Mouse (Mus musculus) urinary bladder, postnatal 36 days (tissue): ENCODE results near the gene Ticrr.

Experiments used
- DNase-seq, 2 experiments: peaks; one replicate each; pipeline ENCODE4 v3.0.0; 2022; ENCODE audit warnings: low spot score in 2 of 2, mixed read lengths in 1 of 2

Gene Ticrr

DNA sequence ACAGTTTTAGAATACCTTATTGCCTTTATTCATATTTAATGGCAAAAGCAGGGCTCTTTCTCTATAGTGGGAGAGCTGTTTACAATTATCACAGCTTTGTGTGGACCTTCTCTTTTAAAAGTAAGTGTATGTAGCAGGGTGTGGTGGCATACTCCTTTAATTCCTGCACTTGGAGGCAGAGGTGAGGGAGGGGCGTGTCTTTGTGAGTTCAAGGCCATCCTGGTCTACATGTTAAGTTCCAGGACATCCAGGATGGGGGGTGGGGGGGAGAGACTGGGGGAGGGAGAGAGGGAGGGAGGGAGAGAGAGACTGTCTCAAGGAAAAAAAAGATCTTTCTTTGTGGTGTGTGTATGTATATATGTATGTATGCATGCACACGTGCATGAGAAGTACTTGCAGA lies 20.2 kb downstream of the Ticrr start:
- no peak for DNase-seq

DNA sequence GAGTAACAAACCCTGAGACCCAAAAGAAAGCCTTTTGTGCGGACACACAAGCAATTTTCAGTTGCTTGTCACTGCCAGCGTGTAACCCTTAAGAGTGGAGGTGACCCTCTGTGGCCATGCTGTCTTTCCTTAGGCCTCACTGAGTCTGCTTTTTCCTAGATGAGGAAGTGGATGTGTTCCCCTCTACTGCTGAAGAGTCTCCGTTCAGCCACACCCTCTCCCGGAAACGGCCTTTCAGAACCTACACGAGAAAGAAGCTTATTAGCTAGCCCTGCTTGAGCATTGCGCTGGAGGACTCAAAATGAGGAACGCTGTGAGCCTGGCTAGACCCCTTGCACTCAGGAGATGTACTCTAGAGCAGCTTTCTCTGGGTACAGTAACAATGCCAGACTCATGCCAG lies 36.5 kb downstream of the Ticrr start:
- DNase-seq = no peak

DNA sequence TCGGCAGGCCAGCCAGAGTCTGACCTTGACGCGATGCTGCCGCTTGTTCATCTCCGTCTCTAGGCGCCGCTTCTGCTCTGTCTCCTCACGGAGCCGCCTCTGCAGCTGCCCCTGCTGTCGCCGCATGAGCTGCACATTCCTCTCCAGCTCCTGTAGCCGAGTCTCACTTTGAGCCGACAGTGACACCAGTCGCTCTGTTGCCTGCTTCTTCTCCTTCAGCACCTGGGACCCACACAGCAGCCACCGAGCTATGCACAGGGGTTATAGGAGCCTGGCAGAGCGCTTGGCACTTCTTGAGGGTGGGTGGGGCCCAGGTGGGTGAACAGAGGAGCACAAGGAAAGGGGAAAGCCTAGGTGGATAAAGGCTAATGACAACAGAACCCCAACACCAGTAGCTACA lies 42.8 kb downstream of the Ticrr start:
- DNase-seq = no peak

DNA sequence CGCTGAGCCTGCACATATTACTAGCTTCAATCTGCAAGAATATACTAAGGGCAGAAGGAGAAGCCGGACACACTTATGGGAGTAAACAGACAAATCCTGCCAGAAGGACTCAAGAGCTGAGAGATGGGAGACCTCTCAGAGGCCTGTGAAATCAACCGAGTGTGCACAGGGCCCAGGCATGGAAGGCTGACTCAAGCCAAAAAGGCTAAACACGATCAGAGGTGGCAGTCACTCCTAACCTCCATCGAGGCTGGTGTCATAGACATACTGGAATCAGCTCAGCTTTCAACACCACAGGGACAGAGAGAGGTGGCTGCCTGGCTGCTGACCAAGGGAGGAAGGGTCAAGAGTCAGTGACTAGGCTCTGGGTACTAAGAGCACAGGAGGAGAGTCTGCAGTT lies 45.2 kb downstream of the Ticrr start:
- DNase-seq = no peak

DNA sequence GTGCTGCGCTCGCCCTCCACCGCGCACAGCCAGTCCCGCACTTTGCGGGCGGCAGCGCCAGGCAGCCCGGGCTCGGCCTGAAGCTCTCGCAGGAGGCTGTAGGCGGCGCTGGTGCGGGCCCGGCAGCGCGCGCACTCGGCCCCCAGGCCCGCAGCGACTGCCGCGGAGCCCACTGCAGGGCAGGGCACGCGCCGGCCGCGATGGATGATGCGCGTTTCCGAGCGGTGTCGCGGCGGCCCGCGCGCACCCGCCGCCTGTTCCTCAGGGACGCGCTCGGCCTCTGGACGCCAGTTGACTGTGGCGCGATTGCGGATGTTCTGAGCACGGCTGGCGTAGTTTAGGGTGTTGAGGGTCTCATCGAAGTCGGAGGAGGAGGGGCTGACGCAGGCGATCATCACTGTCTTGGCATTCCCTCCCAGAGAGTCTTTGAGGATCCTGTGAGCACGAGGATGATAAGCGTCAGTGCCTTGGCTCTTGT lies 50.2 kb downstream of the Ticrr start:
- DNase-seq = no peak

DNA sequence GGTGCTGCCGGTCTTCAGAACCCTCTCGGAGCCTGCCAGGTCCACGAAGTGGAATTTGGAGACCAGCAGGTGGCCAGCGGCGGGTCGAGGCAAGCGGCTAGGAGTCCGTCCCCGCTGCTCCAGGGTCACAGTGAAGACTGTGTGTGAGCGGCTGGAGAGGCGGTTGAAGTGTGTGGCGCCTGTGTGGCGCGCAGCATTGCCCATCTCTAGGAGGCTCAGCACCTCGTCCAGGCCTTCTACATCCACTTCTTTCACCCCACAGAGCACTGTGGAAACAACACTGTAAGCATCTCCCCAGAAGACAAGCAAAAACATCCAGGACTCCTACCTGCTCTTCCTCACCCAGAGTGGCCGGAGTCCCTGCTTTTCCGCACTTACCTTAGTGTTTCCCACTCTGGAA lies 50.8 kb downstream of the Ticrr start:
- no peak for DNase-seq

DNA sequence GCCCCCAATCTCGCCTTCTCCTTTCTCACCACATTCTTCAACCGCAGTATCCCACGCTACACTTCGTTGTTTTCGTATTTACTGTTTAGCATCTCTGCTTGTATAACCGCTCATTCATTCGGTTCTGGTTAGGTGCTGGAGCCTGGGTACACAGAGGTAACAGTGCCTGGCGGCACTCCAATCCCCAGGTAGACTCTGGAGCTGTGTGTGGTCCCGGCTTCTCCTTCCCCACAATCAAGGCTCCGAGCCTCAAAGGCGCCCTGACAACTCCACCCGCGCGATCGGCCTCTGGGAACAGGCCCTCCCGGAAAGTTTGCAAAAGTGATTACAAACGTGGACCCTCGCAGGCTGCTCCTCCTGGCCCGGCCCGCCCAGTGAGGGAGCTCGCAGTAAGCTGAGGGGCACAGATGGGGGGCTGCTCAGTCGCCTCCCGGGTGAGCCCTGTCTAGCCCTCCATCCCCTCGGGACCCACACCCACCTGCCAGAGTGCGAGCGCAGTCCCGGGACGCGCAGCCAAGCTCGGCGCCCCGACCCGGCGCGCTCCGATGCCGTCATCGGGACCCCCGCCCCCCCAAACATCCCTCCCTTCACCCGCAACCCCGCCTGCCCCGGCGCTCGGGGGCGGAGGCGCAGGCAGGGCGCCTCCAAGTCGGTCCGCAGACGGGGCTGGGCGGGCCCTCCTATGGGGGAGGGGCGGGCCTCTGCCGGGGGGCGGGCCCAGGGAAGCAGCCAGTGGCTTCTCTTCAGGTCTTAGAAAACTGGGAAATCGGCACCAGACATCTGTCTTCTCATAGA lies 55.4 kb downstream of the Ticrr start, which contains the start of gene Kif7:
Gene Kif7 (minus strand): TSS at position 534 of the 795 bp plus-strand sequence.
- peak; percentile 71 to 83 for DNase-seq

DNA sequence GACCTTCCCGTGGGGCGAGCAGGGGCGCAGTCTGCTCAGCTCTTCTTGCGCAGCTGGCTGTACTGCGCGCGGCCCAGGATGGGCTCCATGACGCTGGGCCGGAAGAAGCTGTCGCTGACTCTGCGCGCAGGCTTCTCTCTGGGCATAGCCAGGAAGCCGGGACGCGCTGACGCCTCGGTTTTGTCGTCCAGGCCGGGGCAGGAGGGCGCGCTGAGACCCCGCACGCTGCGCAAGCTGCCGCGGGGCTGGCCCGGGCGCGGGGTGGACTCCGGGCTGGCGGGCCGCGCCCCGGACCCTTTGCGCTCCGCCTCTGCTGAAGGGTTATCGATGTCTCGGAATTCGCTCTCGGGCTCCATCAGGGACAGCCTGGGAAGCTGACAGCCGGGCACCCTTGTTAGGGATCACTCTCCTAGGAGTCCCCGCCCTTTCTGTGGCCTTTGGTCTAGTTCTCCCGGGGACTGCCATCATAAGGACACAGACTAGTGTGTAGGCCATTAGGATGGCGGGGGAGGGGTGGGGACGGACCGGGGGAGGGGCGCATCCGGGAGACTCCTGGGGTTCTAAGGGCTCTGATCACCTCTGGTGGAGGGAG lies 61.5 kb downstream of the Ticrr start:
- peak; percentile 20 to 44 for DNase-seq

DNA sequence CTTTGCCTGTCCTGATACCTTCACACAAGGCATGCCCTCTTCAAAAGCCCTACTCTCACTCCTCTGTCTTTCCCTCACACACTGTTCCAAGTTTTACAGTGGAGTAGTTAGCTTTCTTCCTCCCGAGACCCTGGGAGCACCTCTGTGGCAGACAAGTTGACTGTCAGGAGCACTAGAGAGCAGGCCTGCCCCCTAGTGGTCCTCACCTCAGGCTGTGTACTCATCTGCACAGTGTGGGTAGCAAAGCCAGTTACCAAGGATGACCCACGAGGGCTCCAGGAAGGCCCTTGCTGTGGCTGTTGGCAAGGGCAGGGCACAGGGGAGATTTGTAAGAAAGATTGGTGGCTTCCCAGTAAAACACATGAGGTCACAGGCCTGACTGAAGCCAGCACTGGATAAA lies 67.1 kb downstream of the Ticrr start:
- peak; percentile 14 to 41 for DNase-seq

DNA sequence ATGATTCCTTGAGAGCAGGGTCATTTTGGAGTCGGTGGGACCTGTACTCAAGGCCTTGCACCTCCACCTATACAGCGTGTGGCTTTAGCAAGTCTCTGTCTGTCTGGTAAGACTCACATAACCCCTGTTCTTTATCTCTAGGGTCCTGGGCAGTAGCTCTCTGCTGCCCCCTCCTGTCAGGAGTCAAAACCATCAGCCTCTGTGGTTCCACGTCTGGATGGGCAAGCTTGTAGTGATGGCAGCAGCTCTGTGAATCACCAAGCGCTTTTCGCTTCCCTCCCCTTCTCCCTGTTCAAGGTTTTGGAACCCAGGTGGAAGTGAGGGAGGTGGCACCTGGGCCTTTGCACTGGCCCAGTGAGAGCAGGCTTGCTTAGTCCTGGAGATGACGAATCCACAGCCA lies 68.2 kb downstream of the Ticrr start:
- peak; percentile 39 to 62 for DNase-seq

DNA sequence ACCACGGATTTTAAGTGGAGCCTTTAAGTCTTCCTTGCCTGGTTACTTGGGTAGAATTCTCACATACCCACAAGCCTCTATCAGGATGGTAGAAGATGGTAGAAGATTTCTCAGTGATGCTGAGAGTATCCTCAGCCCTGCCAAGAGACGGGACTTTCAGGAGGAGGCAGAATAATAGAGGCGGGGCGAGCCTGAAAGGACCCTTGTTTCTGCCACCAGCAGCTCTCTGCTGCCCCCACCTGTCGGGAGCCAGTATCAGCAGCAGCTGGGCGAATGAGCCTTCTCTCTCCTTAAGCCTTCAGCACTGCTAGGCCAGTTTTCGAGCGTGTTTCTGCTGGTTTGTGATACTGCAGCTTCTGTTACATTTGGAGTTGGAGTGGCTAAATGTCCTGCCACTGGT lies 69.2 kb downstream of the Ticrr start:
- peak; percentile 38 to 56 for DNase-seq

DNA sequence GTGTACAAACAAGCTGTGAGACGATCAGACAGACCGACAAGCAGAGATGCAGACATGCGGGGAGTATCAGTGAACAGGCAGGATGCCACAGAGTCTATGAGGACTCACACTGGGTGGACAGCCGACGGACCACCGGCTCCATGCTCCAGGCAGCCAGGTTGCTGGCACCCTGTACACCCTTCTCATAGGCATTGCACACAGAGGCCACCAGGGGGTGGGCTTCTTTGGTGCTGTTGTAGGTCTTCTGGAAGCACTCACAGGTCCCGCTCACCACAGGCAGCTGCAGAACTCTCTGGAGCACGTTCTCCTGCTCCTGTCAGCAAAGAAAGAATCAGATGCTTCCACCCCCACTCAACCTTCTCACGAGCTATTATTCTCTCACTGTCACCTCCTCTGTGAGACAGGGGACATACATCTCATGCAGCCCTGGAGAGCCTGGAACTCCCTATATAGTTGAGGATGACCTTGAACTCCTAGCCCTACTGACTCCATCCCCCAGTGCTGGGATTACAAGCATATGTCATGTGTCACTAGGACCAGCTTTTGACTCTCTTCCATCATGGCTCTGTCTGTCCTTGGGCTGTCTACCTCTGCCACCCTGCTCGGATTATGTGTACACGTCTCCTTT lies 69.9 kb downstream of the Ticrr start:
- no peak for DNase-seq

DNA sequence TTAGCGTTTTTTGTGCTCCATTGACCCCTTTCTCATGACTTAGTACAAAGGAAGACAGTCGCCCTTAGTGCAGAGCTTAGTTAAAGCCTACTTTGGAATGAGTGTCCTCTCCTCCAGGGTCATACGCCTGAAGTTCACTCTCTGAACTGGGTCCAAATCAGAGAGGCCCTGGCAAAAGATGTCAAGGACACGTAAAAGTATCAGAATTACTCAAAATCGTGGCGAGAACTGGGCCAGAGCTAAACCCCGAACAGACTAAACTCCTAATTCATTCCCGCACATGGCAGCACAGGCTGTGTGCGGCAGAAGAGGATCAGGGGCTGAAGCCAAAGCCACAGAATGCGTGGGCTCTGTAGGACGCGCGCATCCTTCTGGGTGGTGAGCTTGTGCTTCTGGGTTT lies 71.4 kb downstream of the Ticrr start:
- no peak for DNase-seq

DNA sequence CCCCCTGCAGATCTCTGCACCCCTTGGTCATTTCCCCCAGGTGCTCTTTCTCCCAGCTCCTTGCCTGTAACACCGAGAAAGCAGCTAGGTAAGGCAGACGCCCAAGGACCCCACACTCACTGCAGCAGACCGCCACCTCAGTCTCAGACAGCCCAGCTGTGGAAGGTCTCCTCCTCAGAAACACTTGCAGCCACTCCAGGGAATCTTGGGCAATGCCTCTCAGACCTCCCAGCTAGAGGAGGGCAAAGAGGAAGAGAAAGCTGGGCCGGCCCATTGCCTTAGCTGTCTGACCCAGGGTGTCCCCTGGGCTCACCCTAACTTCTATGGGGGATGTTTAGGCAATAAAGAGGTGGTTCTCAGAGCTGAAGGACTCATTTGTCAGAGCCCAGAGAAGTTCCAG lies 72.6 kb downstream of the Ticrr start, which contains the start of gene Plin1:
Gene Plin1 (minus strand): TSS at position 282 of the 400 bp plus-strand sequence.
- DNase-seq = peak in 1 of 2 experiments; percentile 46

DNA sequence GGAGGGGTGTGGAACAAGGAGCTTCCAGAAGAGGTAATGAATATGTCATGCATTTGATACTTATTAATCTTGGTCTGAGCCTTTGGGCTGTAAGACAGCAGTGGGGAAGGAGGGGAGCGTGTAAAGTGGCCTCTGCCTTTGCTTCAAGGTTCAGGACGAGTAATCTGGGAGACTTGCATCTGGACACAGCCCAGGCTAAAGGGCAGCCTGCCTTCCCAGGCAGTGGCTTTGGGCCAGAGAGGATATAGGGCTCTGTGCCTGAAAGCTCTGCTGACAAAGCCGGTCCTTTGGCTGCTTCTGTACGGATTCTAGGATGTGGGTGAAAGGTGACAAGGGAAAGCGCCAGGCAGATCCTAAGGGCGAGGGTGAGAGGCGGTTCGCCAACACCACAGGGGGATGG lies 74.6 kb downstream of the Ticrr start:
- DNase-seq = peak; percentile 26 to 80

DNA sequence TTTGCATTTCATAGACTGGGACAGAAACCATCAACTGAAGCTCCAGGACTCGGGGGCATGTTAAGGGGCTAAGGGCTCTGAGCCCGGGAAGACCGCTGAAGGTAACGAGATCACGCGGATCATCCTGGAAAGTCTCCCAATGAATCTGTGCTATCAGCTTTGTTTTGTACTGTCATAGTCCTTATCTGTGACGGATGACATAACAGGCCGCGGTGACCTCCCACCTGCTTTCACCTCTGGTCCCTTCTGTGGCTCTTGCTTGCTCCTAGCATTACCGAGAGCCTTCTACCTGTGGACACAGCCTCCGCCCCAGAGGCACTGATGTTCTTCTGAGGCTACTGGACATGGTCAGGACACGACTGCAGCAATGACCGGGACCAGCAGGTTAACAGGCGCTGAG lies 76.5 kb downstream of the Ticrr start:
- DNase-seq = no peak

DNA sequence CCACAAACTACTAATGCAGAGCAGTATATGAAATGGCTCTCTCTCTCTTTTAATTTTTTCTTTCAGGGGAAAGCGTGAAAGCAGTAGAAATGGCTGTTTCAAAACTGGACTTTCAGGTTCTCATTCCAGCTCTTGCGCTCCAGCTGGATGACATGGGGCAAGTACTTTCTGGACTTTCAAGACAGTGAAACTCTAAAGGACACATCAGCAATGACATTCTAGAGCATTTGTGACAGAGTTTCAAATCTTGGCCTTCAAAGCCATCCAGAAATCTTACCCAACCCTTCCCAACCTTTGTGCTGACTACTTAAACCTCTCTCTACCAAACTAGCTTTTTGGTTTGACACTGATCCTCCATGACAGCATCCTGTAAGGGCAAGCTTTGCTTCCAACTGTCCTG lies 78.9 kb downstream of the Ticrr start:
- DNase-seq = no peak

DNA sequence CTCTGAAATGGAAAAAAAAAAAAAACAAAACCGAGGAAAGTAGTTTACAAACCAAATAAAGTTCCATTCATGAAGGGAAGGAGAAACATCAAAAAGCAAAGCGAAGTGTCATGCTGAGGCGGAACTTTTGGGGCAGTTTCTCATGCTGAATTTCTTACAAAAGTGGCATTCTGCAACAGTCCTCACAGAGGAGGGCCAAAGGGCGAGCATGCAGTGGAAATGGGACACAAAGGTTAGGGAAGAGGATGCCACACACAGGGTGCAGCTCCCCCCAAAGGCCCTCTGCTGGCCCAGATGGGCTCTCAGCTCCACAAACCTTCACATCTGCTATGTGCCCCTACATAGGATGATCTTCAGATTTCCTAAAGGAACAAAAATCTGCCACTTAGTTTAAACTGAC lies 80.3 kb downstream of the Ticrr start:
- no peak for DNase-seq

DNA sequence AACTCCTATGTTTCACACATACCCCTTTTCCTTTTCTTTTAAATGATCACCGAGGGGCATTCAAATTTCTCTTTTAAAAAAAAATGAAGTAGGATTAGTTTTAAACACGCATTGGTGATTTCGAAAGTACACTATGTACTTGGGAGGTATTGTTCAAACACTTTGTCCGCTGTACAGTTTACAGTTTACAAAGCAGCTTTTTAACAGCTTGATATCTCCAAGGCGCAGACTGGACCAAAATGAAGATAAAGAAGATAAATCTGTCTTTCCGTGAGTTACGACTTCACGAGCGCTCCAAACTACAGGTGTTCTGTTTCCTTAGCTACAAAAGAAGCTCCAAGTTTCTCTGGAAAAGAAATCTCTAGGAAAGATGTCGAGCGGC lies 82.3 kb downstream of the Ticrr start:
- no peak for DNase-seq

DNA sequence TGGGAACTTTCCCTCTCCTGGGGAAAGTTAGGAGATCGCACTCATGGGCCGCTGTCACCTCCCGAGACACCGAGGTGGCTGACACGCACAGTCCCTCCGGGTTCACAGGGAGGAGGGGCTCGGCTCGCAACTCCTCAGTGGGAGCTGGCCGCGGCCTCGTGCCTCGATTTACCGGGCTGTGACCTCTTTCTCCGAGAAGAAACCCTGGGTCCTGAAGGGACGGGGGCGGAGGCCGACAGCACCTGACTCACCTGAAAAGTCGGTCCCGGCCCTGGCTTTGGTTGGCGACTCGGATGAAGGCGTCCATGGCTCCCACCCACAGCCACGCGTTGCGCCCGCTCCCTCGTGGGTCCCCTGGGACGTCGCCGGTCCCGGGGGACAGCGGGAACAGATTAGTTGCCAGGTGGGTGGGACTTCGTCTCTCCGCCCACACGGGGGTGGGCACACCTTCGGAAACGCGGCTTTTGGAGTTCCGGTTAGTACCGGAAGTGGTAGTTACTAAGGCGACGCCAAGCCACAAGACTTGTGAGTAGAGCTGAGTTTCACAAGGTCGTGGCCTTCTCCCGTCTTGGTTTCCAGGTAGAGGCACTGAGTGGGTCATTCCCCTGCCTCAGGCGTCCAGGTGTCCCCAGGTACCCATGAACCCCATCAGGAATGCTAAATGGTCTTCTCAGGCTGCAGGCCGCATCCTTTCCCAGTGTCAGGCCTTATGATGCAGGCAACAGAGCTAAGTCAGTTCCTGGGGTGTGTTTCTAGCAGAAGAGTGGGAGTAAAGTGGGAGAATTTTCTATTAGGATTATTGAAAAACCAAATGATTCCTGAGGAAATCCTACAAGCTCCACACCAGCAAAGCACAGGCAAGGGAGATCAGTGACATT lies 82.9 kb downstream of the Ticrr start, which contains the start of the genes Pex11a and Wdr93:
Gene Pex11a (minus strand): TSS at position 473 of the 878 bp plus-strand sequence.
Gene Wdr93 (plus strand): TSS at position 505 of the 878 bp plus-strand sequence.
- peak; percentile 63 to 82 for DNase-seq

DNA sequence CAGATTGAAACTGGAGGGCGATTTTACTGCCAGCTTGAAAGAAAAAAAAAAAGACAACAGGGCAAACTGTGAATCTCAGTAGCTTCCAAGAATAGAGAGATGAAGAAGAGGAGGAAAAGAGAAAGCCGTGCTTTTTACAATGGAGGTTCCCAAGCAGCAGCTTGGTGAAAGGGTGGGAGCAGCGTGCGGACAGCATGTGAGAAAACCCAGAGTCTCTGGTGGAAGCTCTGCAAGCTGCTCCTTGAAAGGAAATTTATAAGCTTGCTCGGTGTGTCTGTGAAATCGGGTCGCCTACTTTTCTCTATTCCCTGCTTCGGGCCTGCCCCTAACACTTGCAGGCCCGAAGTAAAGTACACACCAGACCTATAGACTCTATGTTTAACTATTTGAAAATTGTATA lies 84.1 kb downstream of the Ticrr start:
- DNase-seq = no peak

DNA sequence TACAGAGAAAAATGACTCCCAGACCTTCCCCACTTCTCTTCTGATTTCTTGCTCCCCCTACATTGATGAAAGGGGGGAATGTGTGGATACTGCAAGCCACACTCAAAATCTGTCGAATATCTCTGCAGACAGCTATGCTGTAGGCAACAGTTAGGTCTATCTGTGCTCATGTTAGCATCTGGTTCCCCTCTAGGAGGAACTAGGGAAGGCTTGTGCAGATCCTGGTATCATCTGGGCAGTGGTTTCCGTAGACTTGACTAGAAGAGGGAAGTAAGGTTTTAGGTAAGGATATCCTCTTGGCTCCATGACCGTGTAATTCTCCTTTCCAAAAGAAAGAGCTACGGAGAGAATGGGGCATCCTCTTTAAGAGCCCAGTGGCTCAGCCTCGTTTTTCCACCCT lies 84.6 kb downstream of the Ticrr start:
- no peak for DNase-seq
